Mouse (Mus musculus): Measurements from ENCODE around the gene Pgm2. TPM values are rescaled to one million over a fixed set of nuclear protein-coding genes. Genes with fewer than 3 reads are reported as not detected.
A peak's percentile ranks its signal among the peaks of the same experiment; 100 is the strongest.

Gene Pgm2
- polyA plus RNA-seq, 1 experiment from 2014 or later: 15.0 TPM

DNA sequence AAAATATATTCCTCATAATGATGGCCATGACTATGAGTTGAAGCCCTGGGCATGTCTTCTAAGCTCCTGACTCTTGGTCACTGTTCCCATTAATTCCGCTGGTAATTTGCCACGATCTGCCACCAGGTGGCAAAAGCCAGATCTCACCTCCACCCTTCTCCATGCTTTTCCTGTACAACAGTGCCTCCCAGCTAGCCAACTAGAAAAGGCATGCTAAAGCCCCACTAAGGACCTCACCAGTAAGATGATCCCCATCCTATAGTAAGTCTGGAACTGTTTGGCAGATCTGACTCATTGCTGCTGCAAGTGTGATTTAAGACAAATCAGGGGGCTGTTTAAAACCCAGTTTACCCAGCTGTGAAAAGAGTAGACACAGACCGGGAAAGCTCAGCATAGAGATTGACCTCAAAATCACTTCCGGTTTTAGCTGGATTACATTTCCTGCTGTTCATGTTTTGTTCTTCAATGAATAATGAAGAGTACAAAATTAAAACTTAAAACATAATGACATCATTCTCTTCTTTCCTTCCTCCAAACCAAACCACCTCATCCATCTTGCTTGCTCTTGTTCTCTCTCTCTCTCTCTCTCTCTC lies 22.6 kb upstream of the Pgm2 start:
- Histone ChIP-seq H3K9ac (ENCODE audit: low read length) (no peak overlapping the region), H3K36me3 (ENCODE audit: control insufficient read depth, insufficient read depth) (no peaks in the 10 kb centered on the region), H3K4me1 (ENCODE audit: control insufficient read depth, insufficient read depth, low read length) (no peaks in the 10 kb centered on the region), H3K9me3 (replicated peaks; ENCODE audit: control insufficient read depth, low read length) (peaks cover 4% of the 10 kb centered on the region), H3K27me3 (ENCODE audit: control insufficient read depth, insufficient read depth, low read length) (peaks cover 26% of the 10 kb centered on the region), H3K4me3 (ENCODE audit: low read length) (no peak overlapping the region), H3K4me2 (ENCODE audit: low read depth, low read length) (no peak overlapping the region), H3K27ac (ENCODE audit: low read length) (no peak overlapping the region)
- ATAC-seq (replicated peaks; ENCODE audit: extremely low read depth, insufficient read depth, low FRiP score): peak; percentile 41
- WGBS: 25% methylated on average over 4 of the region's 4 CpGs

GRCm38 (mm10) chr5:64070742-64071476 lies 21.8 kb upstream of the Pgm2 start:
- Histone ChIP-seq H3K27ac (ENCODE audit: low read length) (no peak overlapping the region), H3K27me3 (ENCODE audit: control insufficient read depth, insufficient read depth, low read length) (peaks cover 26% of the 10 kb centered on the region), H3K9me3 (replicated peaks; ENCODE audit: control insufficient read depth, low read length) (peaks cover 4% of the 10 kb centered on the region), H3K9ac (ENCODE audit: low read length) (no peak overlapping the region), H3K4me2 (ENCODE audit: low read depth, low read length) (no peak overlapping the region), H3K4me3 (ENCODE audit: low read length) (no peak overlapping the region), H3K4me1 (ENCODE audit: control insufficient read depth, insufficient read depth, low read length) (no peaks in the 10 kb centered on the region), H3K36me3 (ENCODE audit: control insufficient read depth, insufficient read depth) (no peaks in the 10 kb centered on the region)
- WGBS: 40% methylated on average over 2 of the region's 2 CpGs
- ATAC-seq (replicated peaks; ENCODE audit: extremely low read depth, insufficient read depth, low FRiP score): no peak

DNA sequence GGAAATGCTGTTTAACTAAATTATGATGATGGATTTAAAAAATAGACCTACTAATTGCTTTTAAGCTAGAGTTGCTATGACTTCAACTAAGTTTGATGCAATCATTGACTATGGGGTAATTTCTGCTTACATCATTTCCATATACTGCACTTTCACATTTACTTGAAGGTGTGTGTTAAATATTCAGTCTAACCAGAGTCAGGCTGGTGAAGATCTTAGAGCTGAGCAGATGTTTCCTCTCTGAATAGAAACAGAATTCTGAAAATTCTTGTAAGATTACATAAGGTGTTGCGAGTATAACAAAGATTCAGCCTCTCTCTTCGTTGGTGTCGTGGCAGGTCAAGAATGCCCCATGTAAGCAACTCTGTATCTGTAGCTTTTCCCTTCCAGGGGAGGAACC lies 18.3 kb upstream of the Pgm2 start:
- 75% methylated on average over 3 of the region's 3 CpGs for WGBS

DNA sequence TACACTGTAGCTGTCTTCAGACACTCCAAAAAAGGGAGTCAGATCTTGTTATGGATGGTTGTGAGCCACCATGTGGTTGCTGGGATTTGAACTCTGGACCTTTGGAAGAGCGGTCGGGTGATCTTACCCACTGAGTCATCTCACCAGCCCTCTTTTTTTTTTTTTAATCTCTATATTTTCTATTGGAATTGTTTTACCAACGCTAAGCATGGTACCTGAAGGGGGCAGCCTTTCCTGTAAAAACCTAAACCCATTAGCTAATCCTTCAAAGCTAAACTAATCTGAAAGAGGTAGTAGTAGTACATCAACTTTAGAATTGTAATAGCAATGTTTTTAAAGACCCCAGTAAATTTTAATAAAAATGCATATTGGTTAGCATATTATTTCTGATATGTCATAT lies 17.2 kb upstream of the Pgm2 start:
- Histone ChIP-seq H3K27ac (ENCODE audit: low read length) (no peak overlapping the region), H3K9ac (ENCODE audit: low read length) (no peak overlapping the region), H3K4me1 (ENCODE audit: control insufficient read depth, insufficient read depth, low read length) (no peaks in the 10 kb centered on the region), H3K36me3 (ENCODE audit: control insufficient read depth, insufficient read depth) (no peaks in the 10 kb centered on the region), H3K4me3 (ENCODE audit: low read length) (no peak overlapping the region), H3K9me3 (replicated peaks; ENCODE audit: control insufficient read depth, low read length) (peaks cover 4% of the 10 kb centered on the region), H3K4me2 (ENCODE audit: low read depth, low read length) (no peak overlapping the region), H3K27me3 (ENCODE audit: control insufficient read depth, insufficient read depth, low read length) (no peaks in the 10 kb centered on the region)
- 33% methylated on average over 3 of the region's 3 CpGs for WGBS
- ATAC-seq (replicated peaks; ENCODE audit: extremely low read depth, insufficient read depth, low FRiP score): no peak

More for the DNA sequence above, 18.3 kb upstream of the Pgm2 start:
- Histone ChIP-seq H3K9me3 (replicated peaks; ENCODE audit: control insufficient read depth, low read length) (peaks cover 4% of the 10 kb centered on the region), H3K4me3 (ENCODE audit: low read length) (no peak overlapping the region), H3K36me3 (ENCODE audit: control insufficient read depth, insufficient read depth) (no peaks in the 10 kb centered on the region), H3K4me2 (ENCODE audit: low read depth, low read length) (no peak overlapping the region), H3K9ac (ENCODE audit: low read length) (no peak overlapping the region), H3K27ac (ENCODE audit: low read length) (no peak overlapping the region), H3K4me1 (ENCODE audit: control insufficient read depth, insufficient read depth, low read length) (no peaks in the 10 kb centered on the region), H3K27me3 (ENCODE audit: control insufficient read depth, insufficient read depth, low read length) (peaks cover 4% of the 10 kb centered on the region)
- ATAC-seq (replicated peaks; ENCODE audit: extremely low read depth, insufficient read depth, low FRiP score): no peak

GRCm38 (mm10) chr5:64077353-64077752 lies 15.4 kb upstream of the Pgm2 start:
- Histone ChIP-seq H3K9me3 (replicated peaks; ENCODE audit: control insufficient read depth, low read length) (peaks cover 4% of the 10 kb centered on the region), H3K9ac (ENCODE audit: low read length) (no peak overlapping the region), H3K36me3 (ENCODE audit: control insufficient read depth, insufficient read depth) (no peaks in the 10 kb centered on the region), H3K4me3 (ENCODE audit: low read length) (no peak overlapping the region), H3K27ac (ENCODE audit: low read length) (no peak overlapping the region), H3K4me1 (ENCODE audit: control insufficient read depth, insufficient read depth, low read length) (no peaks in the 10 kb centered on the region), H3K4me2 (ENCODE audit: low read depth, low read length) (no peak overlapping the region), H3K27me3 (ENCODE audit: control insufficient read depth, insufficient read depth, low read length) (no peaks in the 10 kb centered on the region)
- WGBS: 82% methylated on average over 4 of the region's 4 CpGs
- ATAC-seq (replicated peaks; ENCODE audit: extremely low read depth, insufficient read depth, low FRiP score): no peak

- 51% methylated on average over 7 of the region's 7 CpGs for WGBS
- no peaks in the 10 kb centered on the region for H3K4me1 ChIP-seq (ENCODE audit: control insufficient read depth, insufficient read depth, low read length)
- H3K9ac ChIP-seq (ENCODE audit: low read length): no peak overlapping the region
- no peaks in the 10 kb centered on the region; the same call in 1 of the 2 replicates for H3K9me3 ChIP-seq (replicated peaks; ENCODE audit: control insufficient read depth, low read length)
- H3K4me3 ChIP-seq (ENCODE audit: low read length): no peak overlapping the region
- no peak overlapping the region for H3K4me2 ChIP-seq (ENCODE audit: low read depth, low read length)
- H3K36me3 ChIP-seq (ENCODE audit: control insufficient read depth, insufficient read depth): no peaks in the 10 kb centered on the region
- ATAC-seq (replicated peaks; ENCODE audit: extremely low read depth, insufficient read depth, low FRiP score): peak; percentile 63
- H3K27me3 ChIP-seq (ENCODE audit: control insufficient read depth, insufficient read depth, low read length): no peaks in the 10 kb centered on the region
- H3K27ac ChIP-seq (ENCODE audit: low read length): peak overlapping the region; percentile 23; the same call in 1 of the 2 replicates
Measured at GRCm38 (mm10) chr5:64078740-64079461, 13.8 kb upstream of the Pgm2 start.

DNA sequence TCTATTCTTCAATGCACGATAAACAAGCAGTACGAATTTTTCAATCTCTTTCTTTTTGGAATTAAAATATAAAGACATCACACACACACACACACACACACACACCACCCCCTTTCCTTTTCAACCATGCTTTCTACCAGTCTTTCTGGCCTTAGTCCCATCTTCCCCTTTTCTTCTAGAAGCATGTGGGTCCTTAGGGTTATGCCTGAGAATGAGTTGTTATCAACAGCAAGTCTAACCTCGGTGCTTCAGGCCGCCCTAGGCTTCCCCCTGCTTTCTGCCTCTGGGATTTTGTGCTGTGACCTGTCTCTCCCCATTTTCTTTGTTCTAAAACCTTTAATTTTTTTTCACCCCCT lies 13.3 kb upstream of the Pgm2 start:
- 0 out of 2 replicates have a peak, but pooled peaks have one; percentile 14 for ATAC-seq (replicated peaks; ENCODE audit: extremely low read depth, insufficient read depth, low FRiP score)
- Histone ChIP-seq H3K4me1 (ENCODE audit: control insufficient read depth, insufficient read depth, low read length) (no peaks in the 10 kb centered on the region), H3K27me3 (ENCODE audit: control insufficient read depth, insufficient read depth, low read length) (no peaks in the 10 kb centered on the region), H3K27ac (ENCODE audit: low read length) (peak overlapping the region; percentile 23; the same call in 1 of the 2 replicates), H3K9me3 (replicated peaks; ENCODE audit: control insufficient read depth, low read length) (no peaks in the 10 kb centered on the region), H3K36me3 (ENCODE audit: control insufficient read depth, insufficient read depth) (no peaks in the 10 kb centered on the region), H3K4me3 (ENCODE audit: low read length) (no peak overlapping the region), H3K4me2 (ENCODE audit: low read depth, low read length) (no peak overlapping the region), H3K9ac (ENCODE audit: low read length) (no peak overlapping the region)
- 64% methylated on average over 4 of the region's 4 CpGs for WGBS

DNA sequence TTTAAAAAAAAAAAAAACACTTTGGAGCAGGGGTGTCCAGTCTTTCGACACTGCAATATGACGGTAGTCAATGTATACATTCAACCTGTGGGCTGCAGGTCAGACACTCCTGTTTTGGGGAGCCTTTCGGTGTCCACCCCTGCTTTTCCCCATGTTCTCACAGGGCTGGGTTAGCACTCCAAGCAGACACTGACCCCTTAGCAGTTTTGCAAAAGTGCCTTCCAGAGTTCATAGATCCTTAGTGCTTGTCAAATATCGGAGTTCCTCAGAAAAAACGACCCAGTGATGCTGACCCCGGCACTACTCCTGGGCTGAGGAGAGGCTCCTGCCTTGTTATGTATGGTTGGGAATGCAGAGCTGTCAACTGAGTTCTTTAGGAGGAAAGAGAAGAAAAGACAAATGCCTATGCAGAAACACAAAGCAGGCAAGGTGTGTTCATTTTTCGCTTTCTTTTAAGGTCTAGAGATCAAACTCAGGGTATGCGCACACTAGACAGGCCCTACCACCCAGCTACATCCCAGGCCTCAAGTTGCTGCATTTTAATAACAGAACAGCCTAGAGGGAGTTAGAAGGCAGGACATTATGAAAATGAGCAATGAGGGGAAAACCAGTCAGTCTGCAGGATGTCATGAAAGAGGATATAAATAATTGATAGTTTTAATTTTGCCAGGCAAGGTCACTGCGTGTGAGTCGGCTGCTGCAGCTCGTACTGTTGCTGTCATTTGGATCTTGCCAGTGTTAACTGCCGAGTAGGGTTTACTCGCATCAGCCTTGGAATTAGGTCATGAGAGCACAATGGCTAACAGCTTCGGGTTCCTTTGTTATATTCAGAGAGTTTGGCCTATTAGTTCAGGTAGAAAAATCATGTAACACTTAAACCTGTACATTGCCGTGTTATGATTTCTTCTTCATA lies 9.0 kb upstream of the Pgm2 start:
- ATAC-seq (replicated peaks; ENCODE audit: extremely low read depth, insufficient read depth, low FRiP score): no peak
- 82% methylated on average over 15 of the region's 15 CpGs for WGBS
- Histone ChIP-seq H3K4me2 (ENCODE audit: low read depth, low read length) (no peak overlapping the region), H3K36me3 (ENCODE audit: control insufficient read depth, insufficient read depth) (no peaks in the 10 kb centered on the region), H3K27me3 (ENCODE audit: control insufficient read depth, insufficient read depth, low read length) (no peaks in the 10 kb centered on the region), H3K9ac (ENCODE audit: low read length) (no peak overlapping the region), H3K4me1 (ENCODE audit: control insufficient read depth, insufficient read depth, low read length) (no peaks in the 10 kb centered on the region), H3K27ac (ENCODE audit: low read length) (no peak overlapping the region), H3K9me3 (replicated peaks; ENCODE audit: control insufficient read depth, low read length) (no peaks in the 10 kb centered on the region), H3K4me3 (ENCODE audit: low read length) (no peak overlapping the region)
